Mouse (Mus musculus) lung, postnatal 0 days (tissue): Measurements from ENCODE around the gene Mad1l1.

Experiments used
- CTCF ChIP-seq: IDR thresholded peaks from 2 replicates; pipeline ENCODE4 v1.5.1; 2016; ENCODE audit warnings: antibody characterized with exemption, mild to moderate bottlenecking
- EP300 ChIP-seq: IDR thresholded peaks from 2 replicates; pipeline ENCODE4 v1.6.1; 2016; ENCODE audit warnings: antibody characterized with exemption, mild to moderate bottlenecking, control low read depth

GRCm38 (mm10) chr5:140180016-140180415 is 141.3 kb downstream of the Mad1l1 start:
- TF ChIP-seq CTCF = no peak
- no peak for TF ChIP-seq EP300
